Mouse (Mus musculus) ES-E14 (cell line): ENCODE data around the gene Fsd2.

Experiments
- HCFC1 ChIP-seq: IDR thresholded peaks from 2 replicates; pipeline ENCODE4 v1.6.1; 2012; ENCODE audit warnings: low read length, inconsistent platforms, borderline replicate concordance; ENCODE audit not compliant: insufficient read depth
- MAFK ChIP-seq: IDR thresholded peaks from 2 replicates; pipeline ENCODE4 v1.6.1; 2014; ENCODE audit warnings: mild to moderate bottlenecking, low read depth, low read length, inconsistent platforms; ENCODE audit not compliant: insufficient read depth
- ZC3H11A ChIP-seq: IDR thresholded peaks from 2 replicates; pipeline ENCODE4 v1.6.1; 2012; ENCODE audit warnings: low read depth, mild to moderate bottlenecking, inconsistent platforms, low read length, borderline replicate concordance
- ZNF384 ChIP-seq: IDR thresholded peaks from 2 replicates; pipeline ENCODE4 v1.6.1; 2012; ENCODE audit warnings: low read depth, low read length, inconsistent platforms

- TF ChIP-seq ZC3H11A = no peak
- no peak for TF ChIP-seq ZNF384
- TF ChIP-seq MAFK = no peak
- TF ChIP-seq HCFC1 = no peak
These were observed 8.9 kb upstream of the Fsd2 start for GRCm38 (mm10) chr7:81575606-81576005.
